Mouse (Mus musculus) ZHBTc4 (cell line): ENCODE data around the gene Skil.

Source experiments
- DNase-seq: peaks from one replicate; pipeline ENCODE4 v3.0.0-alpha.2; 2011; ENCODE audit warnings: low read depth, low spot score

Skil gene

GRCm38 (mm10) chr3:31083507-31084245 is 11.2 kb upstream of the Skil start:
- no peak for DNase-seq

- DNase-seq, result no peak
Observed at GRCm38 (mm10) chr3:31085000-31085399, 9.9 kb upstream of the Skil start.

- DNase-seq, result peak; percentile 71
Observed at GRCm38 (mm10) chr3:31088789-31089775, 5.8 kb upstream of the Skil start.

- DNase-seq, result peak; percentile 21
Observed at GRCm38 (mm10) chr3:31089956-31090355, 4.9 kb upstream of the Skil start.

GRCm38 (mm10) chr3:31093196-31093595 is 1.7 kb upstream of the Skil start:
- DNase-seq, result peak; percentile 21

- peak; percentile 59 for DNase-seq
Observed at GRCm38 (mm10) chr3:31093627-31094351, 1.1 kb upstream of the Skil start.

DNA sequence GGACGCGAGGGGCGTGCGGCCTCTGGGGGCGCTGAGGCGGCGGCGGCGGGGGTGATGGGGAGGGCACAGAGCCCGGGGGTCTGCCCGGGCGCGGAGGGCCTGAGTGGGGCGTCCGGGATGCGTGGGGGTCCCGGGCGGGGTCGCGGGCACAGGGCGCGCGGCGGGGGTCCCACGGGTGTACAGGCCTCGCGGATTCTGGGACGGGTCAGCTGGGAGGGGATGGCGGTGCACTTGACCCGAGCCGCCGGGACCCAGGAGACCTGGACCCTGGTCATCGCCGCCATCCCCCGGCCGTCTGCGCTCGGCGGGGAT is 277 bp downstream of the Skil start:
- no peak for DNase-seq

DNA sequence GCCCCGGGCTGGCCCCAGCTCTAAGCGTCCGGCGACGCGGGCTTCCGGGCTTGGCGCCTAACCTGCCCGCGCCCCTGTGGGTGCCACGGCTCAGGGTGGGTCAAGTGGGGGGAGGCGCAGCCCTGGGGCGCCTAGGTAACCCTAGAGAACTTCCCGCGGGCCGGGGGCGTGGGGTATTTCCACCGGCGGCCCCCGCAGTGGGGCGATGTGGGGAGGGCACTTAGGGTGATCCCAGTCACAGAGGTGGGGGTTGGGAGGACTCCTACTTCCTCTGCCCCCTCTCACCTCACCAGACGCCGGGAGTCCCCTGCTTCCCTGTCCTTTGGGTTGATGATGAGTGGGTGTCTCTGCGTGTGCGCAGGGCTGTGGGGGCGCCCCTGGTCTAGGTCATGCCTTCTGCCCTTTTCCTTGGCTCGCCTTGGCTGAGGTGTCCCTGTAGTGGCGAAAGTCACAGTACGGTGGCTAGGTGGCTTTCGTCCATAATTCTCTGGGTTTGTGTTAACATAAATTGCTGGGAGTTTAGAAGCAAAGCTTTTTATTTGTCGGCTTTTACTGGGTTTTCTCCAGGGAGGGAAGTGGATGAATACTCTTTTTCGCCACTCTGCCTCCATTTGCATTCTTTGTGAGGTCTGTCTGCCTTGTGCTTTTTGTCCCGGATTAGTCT is 765 bp downstream of the Skil start:
- DNase-seq, result peak; percentile 49

- no peak for DNase-seq
Observed at GRCm38 (mm10) chr3:31096155-31097101, 1.6 kb downstream of the Skil start.

GRCm38 (mm10) chr3:31097102-31097720 is 2.4 kb downstream of the Skil start:
- DNase-seq, result no peak

DNA sequence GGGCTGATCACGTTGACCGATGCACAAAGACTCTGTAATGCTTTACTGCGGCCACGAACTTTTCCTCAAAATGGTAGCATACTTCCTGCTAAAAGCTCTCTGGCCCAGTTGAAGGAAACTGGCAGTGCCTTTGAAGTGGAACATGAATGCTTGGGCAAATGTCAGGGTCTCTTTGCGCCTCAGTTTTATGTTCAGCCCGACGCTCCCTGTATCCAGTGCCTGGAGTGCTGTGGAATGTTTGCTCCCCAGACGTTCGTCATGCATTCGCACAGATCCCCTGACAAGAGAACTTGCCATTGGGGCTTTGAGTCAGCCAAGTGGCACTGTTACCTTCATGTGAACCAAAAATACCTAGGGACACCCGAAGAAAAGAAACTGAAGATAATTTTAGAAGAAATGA is 3.1 kb downstream of the Skil start:
- no peak for DNase-seq

GRCm38 (mm10) chr3:31098556-31098955 is 3.7 kb downstream of the Skil start:
- no peak for DNase-seq

GRCm38 (mm10) chr3:31100026-31100425 is 5.2 kb downstream of the Skil start:
- DNase-seq, result no peak

DNA sequence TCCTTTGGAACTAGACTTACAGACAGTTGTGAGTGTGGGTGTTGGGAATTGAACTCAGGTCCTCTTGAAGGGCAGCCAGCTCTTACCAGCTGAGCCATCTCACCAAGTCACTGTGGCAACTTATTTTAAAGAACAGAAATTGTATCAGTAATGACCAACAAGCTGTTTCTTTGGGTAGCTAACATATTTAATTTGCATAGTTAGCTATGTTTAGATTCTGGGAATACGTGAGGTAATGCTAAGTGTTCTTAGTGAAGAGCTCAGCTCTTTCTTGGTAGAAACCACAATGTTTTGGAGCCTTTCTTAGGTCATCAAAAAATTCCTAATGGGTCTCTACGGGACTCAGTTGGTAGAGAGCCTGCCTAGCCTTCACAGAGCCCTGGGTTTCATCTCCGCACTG is 5.9 kb downstream of the Skil start:
- no peak for DNase-seq

DNA sequence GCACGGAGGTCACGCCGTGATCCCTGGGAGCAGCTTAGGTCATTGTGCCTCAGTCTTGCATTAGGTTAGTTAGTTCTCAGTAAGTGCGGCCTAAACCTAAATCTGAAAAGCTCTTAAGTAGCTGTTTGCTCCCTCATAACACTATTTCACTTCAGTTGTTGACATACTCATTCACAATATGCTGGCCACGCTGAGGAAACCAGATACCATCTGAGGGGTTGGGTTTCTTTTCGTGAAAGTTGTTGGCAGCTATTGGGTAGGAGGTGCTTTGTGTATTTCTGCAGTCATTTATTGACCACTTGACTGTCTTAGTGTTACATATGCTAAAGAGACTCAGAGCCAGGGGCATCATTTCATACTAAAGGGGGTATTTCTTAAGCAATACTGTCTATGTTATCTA is 10.1 kb downstream of the Skil start:
- no peak for DNase-seq

DNA sequence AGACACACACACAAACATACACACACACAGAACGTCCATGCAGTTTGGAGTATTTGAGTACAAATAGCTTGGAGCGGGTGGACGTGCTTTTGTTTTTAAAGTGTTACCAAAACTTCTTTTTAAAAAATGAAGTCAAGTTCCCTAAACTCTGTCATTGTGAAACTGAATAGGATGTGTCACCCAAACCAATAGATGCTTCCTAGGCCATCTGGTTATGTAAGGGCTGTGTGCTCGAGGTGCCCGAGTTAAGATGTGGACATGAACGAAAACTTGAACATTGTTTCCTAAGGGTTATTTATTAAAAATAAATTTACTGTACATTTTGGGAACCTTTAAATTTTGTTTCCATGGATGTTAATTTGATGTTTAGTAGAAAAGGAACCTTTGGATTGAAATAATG is 11.7 kb downstream of the Skil start:
- DNase-seq, result no peak

DNA sequence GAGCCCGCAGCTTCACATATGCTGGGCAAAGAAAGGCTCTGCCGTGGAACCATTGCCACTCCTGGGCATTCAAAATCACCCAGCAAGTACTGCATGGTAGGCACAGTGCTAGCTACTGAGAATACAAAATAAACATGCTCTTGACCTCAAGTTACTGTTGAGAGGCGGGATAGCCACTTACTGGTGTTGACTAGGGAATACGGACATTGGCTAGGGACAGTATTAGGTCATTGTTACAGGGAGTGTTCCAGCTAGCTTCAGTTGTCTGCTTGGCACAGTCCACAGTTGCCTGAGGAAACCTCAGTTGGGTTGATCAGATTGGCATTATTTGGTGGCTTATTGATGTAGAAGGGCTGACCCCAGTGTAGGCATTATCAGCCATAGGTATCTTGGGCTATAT is 12.8 kb downstream of the Skil start:
- DNase-seq, result no peak

GRCm38 (mm10) chr3:31109108-31109507 is 14.2 kb downstream of the Skil start:
- DNase-seq, result no peak

- no peak for DNase-seq
Observed at GRCm38 (mm10) chr3:31123098-31123497, 28.2 kb downstream of the Skil start.

DNA sequence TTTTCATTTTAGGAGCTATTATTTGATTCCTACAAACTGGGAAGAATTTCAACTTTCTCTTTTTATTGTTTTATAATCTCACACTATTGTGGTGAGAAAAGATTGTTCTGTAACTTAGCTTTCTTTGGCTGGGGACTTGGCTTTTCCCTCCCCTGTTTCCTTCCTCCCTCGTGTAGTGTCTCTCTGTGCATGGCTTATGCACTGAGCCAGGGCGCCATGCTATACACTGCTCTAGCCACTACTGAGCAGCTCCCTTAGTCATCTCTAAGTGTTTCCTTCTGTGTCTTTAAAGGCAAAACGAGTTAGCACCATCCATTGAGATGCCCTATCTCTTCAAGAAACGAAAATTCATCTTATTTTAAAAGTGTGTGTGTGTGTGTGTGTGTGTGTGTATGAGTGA is 31.4 kb downstream of the Skil start:
- no peak for DNase-seq
